Mouse (Mus musculus): ENCODE measurements around the gene Rara. TPM values are rescaled to one million over a fixed set of nuclear protein-coding genes. Genes with fewer than 3 reads are reported as not detected.
A peak's percentile ranks its signal among the peaks of the same experiment; 100 is the strongest.
"Not testable (repeated sequence)": the region's sequence is repeated elsewhere in the genome, so short reads cannot be mapped to it uniquely, and the experiment has no call there.

Rara gene
- total RNA-seq (2021) = 10 to 100 TPM; 20.0 to 24.5 TPM
- long read RNA-seq, experiment 1, partial matches to known transcripts = 9 of 12 reads
- long read RNA-seq, experiment 1, other reads (novel, unspliced or antisense) = 1 of 12 reads
- long read RNA-seq, experiment 2, transcript Rara-202 (8 exons, 3,238 nt) = major isoform, 5 of 12 reads
- long read RNA-seq, experiment 2, partial matches to known transcripts = 4 of 12 reads
- long read RNA-seq, experiment 2, other reads (novel, unspliced or antisense) = 1 of 12 reads

DNA sequence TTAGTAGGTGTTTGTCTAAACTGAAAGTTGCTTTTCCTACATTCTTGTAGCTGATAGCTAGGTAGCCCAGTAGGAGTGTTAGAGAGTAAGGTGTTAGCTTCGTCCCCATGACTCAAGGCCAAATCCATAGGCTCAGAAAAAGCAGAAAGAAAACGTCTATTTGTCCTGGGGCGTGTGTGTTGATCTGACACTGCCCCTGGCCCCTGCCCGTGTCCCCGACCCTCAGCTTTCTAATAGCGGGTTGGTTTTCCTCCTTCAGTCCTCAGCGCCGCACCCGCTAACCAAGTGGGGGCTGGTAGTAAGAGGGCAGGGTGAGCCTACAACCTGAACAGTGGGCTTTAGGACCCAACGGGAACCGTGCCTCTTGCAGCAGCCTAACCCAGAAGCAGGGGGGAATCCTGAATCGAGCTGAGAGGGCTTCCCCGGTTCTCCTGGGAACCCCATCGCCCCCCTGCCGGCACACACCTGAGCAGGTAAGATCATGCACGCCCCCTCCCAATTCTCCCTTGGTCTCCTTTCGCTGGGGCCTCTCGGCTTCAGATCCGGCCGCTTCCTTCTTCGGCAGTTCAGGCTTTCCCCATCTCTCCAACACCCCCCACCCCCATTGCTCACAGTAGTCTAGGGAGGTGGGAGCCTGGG lies at the start of gene Rara:
TSS of gene Rara (plus strand) at position 381 of the 639 bp plus-strand sequence.
- peak in 1 of 2 experiments; percentile 53 for DNase-seq

GRCm38 (mm10) chr11:98887703-98888102 lies 39.9 kb upstream of the Rara start:
- no peak for DNase-seq

- no peak for DNase-seq
Observed at GRCm38 (mm10) chr11:98889077-98889476, 38.5 kb upstream of the Rara start.

GRCm38 (mm10) chr11:98889977-98890376 lies 37.6 kb upstream of the Rara start:
- DNase-seq = no peak

DNA sequence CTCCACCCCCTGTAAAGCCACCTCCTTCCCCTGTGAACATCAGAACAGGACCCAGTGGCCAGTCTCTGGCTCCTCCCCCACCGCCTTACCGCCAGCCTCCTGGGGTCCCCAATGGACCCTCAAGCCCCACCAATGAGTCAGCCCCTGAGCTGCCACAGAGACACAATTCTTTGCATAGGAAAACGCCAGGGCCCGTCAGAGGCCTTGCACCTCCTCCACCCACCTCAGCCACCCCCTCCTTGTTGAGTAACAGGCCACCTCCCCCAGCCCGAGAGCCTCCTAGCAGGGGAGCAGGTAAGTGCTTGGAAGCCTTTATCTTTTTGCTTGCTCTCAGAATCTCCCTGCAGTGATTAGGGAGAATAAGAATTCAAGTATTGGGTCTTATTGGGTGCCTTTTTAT lies 35.2 kb upstream of the Rara start:
- no peak for DNase-seq

DNA sequence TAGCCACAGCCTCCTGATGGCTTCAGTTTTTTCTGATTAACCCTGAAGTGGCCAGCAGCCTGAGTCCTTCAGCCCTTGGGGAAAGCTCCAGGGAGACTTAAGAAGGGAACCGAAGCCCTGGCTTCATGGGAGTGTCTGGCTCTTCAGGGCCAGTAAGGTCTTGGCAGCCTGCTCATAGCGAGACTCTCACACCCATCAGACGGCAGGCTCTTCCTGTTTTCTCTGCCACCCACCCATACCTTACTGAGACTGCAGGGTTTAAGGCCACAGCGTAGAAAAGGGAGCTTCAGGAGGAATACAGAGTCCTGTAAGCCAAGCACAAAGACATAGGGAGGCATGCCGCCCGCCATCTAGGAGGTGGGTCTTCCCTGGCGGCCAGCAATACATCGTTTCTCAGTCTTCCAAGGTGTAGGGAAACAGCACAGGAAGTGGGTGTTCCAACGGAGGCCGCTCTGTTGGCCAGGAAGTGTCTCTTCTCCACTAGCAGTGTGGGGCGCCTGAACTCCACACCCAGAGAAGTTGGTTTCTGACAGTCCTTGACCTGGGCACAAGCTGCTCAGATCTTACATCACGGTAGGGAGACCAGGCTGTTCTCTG lies 27.0 kb upstream of the Rara start:
- DNase-seq = no peak

DNA sequence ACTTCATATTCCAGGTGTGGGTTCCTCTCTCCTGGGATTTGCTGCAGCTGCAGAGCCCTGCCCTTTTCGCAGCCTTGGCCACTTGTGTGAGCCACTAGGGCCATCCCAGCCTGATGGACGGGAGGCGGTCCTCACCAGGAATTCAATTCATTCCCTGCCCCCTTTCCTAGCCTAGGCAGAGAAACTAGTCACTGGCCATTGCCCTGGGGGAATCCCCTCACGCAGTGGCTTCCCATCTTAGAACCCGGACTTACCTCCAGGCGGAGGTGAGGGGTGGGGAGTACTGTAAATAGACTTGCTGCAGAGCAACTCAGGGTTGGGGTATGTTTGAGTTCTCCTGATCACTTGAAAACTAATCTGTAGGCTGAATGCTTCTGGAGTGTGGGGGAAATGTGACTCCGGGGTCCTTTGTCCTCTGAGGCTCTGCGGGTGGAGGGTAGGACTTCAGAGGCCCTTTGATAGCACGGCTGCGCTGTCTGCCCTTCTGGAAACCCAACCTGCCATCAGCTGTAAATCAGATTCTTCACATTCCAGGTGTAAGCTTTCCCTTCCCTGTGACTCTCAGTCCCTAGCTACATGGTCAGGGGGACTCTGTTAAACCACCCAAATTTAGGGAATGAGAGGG lies 24.9 kb upstream of the Rara start:
- DNase-seq = no peak

- no peak for DNase-seq
Observed at GRCm38 (mm10) chr11:98904577-98904976, 23.0 kb upstream of the Rara start.

DNA sequence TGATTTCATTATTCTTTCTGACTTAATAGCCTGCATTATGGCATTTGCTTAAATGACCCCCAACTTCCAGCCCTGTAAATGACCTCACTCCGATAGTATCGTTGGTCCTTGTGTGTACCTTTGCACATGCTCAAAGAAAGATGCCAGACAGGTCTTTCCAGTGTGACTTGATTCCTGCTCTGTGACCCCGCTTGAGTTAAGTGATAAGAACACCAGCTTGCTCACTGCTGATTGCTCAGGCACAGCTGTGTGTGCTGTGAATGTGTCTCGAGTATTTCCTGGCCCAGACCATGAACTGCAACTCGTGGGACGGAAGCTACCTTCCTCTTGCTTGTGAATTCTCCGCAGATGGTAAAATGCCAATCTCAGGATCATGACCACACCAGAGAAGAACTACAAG lies 22.6 kb upstream of the Rara start:
- no peak for DNase-seq

DNA sequence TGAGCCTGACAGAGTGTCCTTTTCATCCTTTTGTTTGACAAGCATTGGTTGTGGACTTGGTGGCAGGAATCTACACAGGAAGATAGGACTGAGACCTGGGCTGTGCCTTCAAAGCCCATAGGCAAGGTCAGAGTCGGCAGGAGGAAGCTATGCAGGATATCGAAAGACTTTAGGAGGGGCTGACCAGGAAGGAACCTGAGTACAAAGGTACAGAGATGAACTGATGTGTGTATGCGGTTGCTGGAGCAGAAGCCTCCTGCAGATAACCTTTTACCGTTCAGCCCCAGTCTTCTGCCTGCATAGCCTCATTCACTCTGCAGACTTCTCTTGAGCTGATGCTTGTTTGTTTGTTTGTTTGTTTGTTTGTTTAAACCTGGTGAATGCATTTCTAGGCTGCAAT lies 22.0 kb upstream of the Rara start:
- DNase-seq = no peak

DNA sequence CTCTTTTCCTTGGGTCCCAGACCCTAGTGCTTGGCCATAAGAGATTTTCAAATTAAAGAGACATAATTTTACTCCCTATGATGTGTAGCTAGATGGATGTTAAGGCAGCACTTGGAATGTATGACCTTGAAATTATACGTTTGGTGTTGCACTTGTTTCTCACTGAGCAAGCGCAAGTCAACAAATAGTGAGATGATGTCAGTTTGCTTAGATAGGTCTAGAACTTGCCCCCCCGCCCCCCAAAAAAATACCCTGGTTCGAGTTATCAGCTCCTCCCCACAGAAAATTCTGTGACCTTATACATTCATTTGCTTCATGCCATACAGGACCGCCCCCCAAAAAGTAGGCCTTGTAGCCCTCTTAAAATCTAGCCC lies 20.6 kb upstream of the Rara start:
- DNase-seq = no peak

DNA sequence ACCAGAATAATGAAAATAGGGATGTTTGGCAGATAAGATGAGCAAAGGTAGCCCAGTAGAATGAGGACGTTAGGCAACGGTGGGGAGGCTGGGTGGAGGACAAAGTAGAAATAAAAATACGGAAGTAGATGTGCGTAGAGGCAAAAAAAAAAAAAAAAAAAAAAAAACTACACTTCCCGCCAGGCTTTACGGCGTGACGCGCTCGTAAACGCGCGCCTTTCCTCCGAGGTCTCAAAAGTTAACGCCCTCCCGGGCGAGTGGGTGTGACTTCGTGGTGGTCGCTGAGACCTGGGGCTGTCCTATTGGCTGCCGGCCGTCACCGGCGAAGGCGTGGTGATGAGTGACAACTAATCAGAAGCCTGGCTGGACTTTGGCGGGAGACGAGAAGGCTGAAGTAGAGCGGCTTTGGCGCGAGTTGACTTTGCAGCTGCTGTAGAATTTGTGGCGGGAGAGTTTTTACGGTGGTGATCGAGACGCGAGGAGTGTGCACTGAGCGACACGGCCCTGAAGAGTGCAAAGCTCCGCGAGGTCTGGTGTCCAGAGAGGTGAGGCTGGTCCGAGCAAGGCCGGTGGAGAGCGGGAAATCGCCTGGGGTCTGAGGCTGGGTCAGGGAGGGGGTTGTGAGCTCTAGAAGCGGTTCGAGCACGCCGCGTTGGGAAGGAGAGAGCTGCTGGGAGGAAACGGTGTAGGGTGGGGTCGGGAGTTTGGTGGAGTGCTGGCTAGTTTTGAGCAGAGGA lies 20.0 kb upstream of the Rara start, which contains the start of gene Cdc6:
TSS of gene Cdc6 (plus strand) at position 365 of the 737 bp plus-strand sequence.
- peak; percentile 97 to 98 for DNase-seq

- DNase-seq = peak; percentile 61 to 70
Observed at GRCm38 (mm10) chr11:98909654-98910053, 18.0 kb upstream of the Rara start.

DNA sequence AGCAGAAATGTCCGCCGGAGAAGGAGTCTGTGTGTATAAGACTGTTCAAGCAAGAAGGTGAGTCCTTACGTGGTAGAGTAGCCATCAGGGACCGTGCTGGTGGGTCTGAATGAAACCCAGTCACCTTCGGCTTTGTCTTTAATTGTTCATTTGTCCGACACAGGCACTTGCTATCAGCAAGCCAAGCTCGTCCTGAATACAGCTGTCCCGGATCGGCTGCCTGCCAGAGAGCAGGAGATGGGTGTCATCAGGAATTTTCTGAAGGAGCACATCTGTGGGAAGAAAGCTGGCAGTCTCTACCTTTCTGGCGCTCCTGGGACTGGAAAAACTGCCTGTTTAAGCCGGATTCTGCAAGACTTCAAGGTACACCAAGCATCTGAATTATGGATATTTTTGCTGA lies 17.2 kb upstream of the Rara start:
- no peak for DNase-seq

GRCm38 (mm10) chr11:98911498-98911897 lies 16.1 kb upstream of the Rara start:
- DNase-seq = no peak

GRCm38 (mm10) chr11:98914196-98914595 lies 13.4 kb upstream of the Rara start:
- no peak for DNase-seq

DNA sequence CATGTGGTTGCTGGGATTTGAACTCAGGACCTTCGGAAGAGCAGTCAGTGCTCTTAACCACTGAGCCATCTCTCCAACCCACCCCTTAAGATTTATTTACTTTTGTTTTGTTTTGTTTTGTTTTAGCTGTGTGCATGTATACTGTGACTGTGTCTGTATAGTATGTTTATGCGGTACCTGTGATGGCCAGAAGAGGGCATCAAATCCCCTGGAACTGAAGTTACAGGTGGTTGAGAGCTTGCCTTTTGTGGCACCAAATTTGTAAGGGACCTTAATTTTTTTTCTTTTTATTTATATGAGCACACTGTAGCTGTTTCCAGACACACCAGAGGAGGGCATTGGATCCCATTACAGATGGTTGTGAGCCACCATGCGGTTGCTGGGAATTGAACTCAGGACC lies 11.2 kb upstream of the Rara start:
- not testable (repeated sequence) for DNase-seq

DNA sequence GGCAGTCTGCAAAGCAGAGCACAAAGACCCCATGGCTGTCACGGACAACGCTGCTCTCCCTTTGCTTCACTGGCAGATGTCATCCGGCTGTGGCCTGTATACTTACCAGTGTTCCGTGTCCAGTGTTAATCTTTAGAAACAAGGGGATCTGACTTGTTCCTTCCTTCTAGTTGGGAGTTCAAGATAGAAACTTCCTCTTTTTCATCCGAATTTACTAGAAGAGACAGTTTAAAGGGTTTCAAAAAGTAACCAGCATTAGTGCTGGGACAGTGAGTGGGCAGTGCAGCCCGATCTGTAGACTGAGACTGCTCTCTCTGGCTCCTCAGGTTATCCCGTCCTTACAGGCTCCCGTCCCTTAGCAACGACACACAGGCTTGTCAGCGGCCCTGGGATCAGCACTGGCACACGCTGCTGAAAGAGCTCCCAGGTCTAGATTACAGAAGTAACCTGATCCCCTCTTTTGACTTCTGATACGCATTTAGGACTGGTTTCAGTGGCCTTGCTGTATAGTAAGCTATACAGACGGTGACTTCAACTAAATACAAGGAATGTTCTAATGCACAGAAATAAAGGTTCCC lies 10.1 kb upstream of the Rara start:
- no peak for DNase-seq

DNA sequence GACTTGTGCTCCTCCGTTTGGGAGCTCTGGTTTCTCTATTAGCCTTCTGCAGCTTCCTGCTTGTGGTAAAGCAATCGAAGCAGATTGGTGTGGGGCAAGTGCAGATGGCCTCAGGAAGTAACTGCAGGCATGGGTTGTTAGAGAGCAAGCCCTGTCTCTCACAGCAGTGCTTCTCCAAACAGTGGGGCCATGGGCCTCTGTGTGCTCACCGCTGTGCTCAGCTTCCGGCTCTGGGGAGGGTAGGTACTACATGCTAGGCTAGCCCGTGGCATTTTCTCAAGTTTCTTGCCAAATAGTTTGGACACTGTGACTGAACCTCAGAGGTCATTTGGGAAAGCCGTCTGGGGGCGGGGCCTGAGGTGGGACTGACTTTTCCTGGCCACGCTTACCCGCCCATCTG lies 9.4 kb upstream of the Rara start:
- peak; percentile 54 to 63 for DNase-seq

DNA sequence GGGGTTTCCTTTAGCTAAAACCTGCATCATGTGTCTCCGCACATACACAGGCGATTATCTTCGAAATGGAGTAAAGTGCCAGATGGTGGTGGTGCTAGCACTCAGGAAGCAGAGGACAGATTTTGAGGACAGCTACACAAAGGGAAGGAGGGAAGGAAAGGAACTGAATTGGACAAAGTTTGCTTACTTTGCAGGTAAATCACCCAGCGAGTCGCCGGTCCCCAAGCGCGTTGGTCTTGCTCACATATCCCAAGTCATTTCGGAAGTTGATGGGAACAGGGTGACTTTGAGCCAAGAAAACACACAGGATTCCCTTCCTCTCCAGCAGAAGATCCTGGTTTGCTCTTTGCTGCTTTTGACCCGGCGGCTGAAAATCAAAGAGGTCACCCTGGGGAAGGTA lies 8.6 kb upstream of the Rara start:
- DNase-seq = no peak

DNA sequence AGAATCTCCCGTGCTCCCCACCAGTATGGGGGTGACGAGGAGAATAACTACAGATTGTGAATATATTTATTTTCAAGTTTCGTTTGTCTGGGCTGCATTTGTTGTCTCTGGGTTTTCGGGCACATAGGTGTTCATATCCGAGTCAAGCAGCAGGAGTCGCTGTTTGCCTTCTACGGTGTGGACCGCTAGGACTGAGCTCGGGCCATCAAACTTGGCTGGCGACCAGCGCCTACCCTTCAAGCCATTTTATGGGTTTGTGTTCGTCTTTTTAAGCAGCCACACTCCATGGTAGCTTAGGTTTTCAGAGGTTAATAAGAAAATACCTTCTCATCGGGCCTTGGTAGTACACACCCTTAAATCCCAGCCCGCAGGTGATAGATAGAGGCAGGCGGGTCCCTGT lies 5.8 kb upstream of the Rara start:
- DNase-seq = peak in 1 of 2 experiments; percentile 61

DNA sequence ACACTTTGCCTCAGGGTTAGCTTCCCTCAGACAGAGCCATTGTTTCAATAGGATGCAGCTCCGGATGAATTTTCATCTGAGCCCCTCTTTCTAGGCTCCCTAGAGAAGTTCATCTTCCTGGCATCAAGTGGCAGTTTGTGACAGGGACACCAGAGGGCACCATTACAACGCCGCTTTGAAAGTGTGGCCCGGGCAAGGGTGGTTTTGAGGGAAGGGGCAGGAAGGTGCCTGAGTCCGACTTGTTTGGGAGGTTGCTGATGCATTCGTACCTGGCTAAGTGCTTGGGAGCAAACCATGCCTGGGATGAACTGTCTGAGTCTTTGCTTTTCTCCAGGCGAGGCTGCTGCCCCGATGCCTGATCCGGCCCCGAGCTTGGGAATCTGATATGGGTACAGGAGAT lies 5.3 kb upstream of the Rara start:
- DNase-seq = peak; percentile 57 to 66
